Mouse (Mus musculus) liver, embryonic 11.5 days (tissue): ENCODE results near the gene Kcnh5. TPM values are rescaled to one million over a fixed set of nuclear protein-coding genes. Genes with fewer than 3 reads are reported as not detected.

ENCODE experiments used
- ATAC-seq: fragments of 200-750 bp; cut with Nextera tagmentation; replicated peaks from 2 replicates; pipeline ENCODE4 v1.8.0; 2017; ENCODE audit warnings: moderate number of reproducible peaks, mild to moderate bottlenecking, moderate TSS enrichment, moderate library complexity; ENCODE audit not compliant: low FRiP score
- DNase-seq: peaks from one replicate; pipeline ENCODE4 v3.0.0-alpha.2; 2017; ENCODE audit warnings: low spot score
- H3K27ac ChIP-seq: fragments of 300-500 bp; sonication (generic); 2 replicates; pipeline ENCODE4 v1.5.1; 2014; ENCODE audit warnings: mild to moderate bottlenecking, low read depth, low read length, control low read depth
- H3K27me3 ChIP-seq: fragments of 300-500 bp; sonication (generic); replicated peaks from 2 replicates; pipeline ENCODE4 v1.6.1; 2014; ENCODE audit warnings: low read length, mixed read lengths; ENCODE audit not compliant: control insufficient read depth, insufficient read depth
- H3K36me3 ChIP-seq: fragments of 300-500 bp; sonication (generic); 2 replicates; pipeline ENCODE4 v1.6.1; 2014; ENCODE audit warnings: mild to moderate bottlenecking, low read length, moderate library complexity, mixed read lengths; ENCODE audit not compliant: control insufficient read depth, insufficient read depth
- H3K4me1 ChIP-seq: fragments of 300-500 bp; sonication (generic); replicated peaks from 2 replicates; pipeline ENCODE4 v1.6.1; 2014; ENCODE audit warnings: low read length, mixed read lengths; ENCODE audit not compliant: control insufficient read depth, insufficient read depth
- H3K4me2 ChIP-seq: fragments of 300-500 bp; sonication (generic); 2 replicates; pipeline ENCODE4 v1.6.1; 2014; ENCODE audit warnings: mild to moderate bottlenecking, control low read depth, moderate library complexity
- H3K4me3 ChIP-seq: fragments of 300-500 bp; sonication (generic); 2 replicates; pipeline ENCODE4 v1.5.1; 2014; ENCODE audit warnings: low read depth, low read length, control low read depth
- H3K9ac ChIP-seq: fragments of 300-500 bp; sonication (generic); 2 replicates; pipeline ENCODE4 v1.6.1; 2014; ENCODE audit warnings: low read depth, low read length, control low read depth
- H3K9me3 ChIP-seq: fragments of 300-500 bp; sonication (generic); 2 replicates; pipeline ENCODE4 v1.6.1; 2016; ENCODE audit warnings: low read length, inconsistent platforms, mixed read lengths; ENCODE audit not compliant: control insufficient read depth
- WGBS: fragments of 180-500 bp; shearing (Covaris S2); extraction: QIAGEN DNeasy Blood & Tissue Kit; methylation state at CpG from one replicate; pipeline ENCODE4 v1.1.7; 2014; 5-methylcytosine and 5-hydroxymethylcytosine counted together
- polyA plus RNA-seq: library from polyadenylated mRNA; unstranded; fragments of >200 nt; fragmentation: Nextera tagmentation; extraction: Ambion mirVana; gene quantifications from 2 replicates; pipeline ENCODE4 v1.2.1, GENCODE M21; 2014

Gene Kcnh5
- polyA plus RNA-seq, 1 experiment from 2014 or later = 0.05 TPM

DNA sequence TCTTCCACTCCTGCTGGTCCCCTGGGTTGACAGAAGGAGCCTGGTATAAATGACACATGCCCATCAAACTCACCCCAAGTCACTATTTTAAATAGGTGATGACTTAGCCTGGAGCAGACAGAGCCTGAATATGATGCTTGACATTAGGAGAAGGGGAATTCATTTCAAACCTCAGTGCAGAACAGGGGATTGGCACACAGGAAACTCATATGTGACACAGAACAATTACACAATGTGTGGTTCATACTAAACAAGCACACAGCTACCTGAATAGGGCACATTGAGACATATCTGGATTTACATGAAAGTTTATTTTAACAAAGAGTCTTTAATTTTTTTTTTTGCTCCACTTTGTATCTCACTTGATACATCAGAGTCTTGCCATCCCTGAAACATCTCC lies 276.4 kb downstream of the Kcnh5 start:
- Histone ChIP-seq H3K4me2 (no peak overlapping the region), H3K27me3 (no peaks in the 10 kb centered on the region), H3K27ac (no peak overlapping the region), H3K36me3 (no peaks in the 10 kb centered on the region), H3K9ac (no peak overlapping the region), H3K4me1 (no peaks in the 10 kb centered on the region), H3K4me3 (no peak overlapping the region), H3K9me3 (no peaks in the 10 kb centered on the region)
- no peak for DNase-seq
- ATAC-seq = no peak

DNA sequence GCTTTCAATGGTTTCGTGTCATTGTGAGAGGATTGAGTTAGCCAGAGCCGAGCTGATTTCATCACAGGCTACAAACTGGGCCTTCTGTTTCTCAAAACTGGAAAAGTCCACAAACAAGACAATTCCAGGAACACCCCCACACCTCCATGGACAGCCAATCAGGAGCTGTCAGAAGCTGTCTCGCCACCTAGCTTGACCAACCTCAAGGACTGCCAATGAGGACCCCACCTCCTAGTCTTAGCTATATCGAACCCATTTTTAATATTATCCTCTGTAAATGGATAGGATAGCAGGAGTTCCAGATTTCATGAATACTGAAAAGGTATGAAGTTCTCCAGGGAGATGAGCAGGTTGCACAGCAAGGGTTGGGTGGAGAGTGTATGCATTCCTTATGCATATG lies 278.1 kb downstream of the Kcnh5 start:
- no peak for DNase-seq
- H3K36me3 ChIP-seq = no peaks in the 10 kb centered on the region
- no peaks in the 10 kb centered on the region for H3K9me3 ChIP-seq
- H3K4me2 ChIP-seq = no peak overlapping the region
- H3K4me1 ChIP-seq = no peaks in the 10 kb centered on the region
- H3K4me3 ChIP-seq = no peak overlapping the region
- no peak overlapping the region for H3K9ac ChIP-seq
- H3K27me3 ChIP-seq = no peaks in the 10 kb centered on the region
- no peak for ATAC-seq
- no peak overlapping the region for H3K27ac ChIP-seq
- 82% methylated on average over 4 of the region's 4 CpGs for WGBS

DNA sequence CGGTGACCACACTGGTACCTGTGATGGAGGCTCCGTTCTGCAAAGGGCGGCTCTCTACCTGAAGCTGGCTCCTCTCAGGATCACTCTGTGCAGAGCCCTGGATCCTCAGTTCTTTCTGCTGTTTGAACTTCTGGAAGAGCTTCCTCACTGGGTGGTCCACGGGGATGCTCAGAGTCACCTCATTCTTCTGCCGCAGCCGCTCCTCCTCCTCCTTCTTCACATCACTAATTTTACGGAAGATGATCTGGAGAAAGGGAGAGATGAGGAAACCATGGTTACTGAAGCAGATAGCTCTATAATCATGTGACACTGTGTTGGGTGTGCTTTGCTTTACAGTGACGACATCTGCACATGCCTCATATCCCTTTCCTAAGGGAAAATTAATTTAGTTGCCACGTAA lies 278.9 kb downstream of the Kcnh5 start:
- Histone ChIP-seq H3K27me3 (no peaks in the 10 kb centered on the region), H3K4me2 (no peak overlapping the region), H3K36me3 (no peaks in the 10 kb centered on the region), H3K4me3 (no peak overlapping the region), H3K9me3 (no peaks in the 10 kb centered on the region), H3K27ac (no peak overlapping the region), H3K9ac (no peak overlapping the region), H3K4me1 (no peaks in the 10 kb centered on the region)
- DNase-seq (no peak), ATAC-seq (no peak)
- WGBS = 88% methylated on average over 9 of the region's 9 CpGs

DNA sequence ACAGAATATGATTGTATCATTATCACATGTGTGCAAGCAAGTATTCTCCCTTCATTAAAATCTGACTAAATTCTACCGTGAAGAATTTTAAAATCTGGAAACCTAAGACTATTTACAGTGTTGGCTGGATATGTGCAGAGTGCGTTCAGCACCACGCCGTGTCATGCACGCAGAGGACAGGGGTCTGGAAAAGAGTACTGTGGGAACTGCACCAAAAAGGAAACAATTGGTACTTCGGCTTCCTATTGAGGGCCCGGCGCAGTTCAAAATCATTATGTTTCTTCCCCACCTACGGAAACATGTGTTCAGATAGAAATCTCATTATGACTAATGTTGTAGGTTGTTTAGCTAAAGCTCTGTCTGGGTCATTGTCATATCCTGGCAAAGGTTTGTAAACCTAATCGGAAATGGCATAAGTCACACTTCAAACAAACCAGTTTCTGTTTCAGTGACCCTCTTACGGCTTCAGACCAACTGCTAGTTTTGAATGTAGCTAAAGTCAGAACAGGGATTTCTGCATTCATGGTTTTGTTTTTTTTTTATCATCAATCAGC lies 282.2 kb downstream of the Kcnh5 start:
- no peak for DNase-seq
- WGBS = 85% methylated on average over 11 of the region's 11 CpGs
- no peak overlapping the region for H3K9ac ChIP-seq
- ATAC-seq = no peak
- H3K36me3 ChIP-seq = no peaks in the 10 kb centered on the region
- H3K4me1 ChIP-seq = no peaks in the 10 kb centered on the region
- no peaks in the 10 kb centered on the region for H3K27me3 ChIP-seq
- no peak overlapping the region for H3K4me2 ChIP-seq
- H3K27ac ChIP-seq = no peak overlapping the region
- H3K4me3 ChIP-seq = no peak overlapping the region
- H3K9me3 ChIP-seq = no peaks in the 10 kb centered on the region

DNA sequence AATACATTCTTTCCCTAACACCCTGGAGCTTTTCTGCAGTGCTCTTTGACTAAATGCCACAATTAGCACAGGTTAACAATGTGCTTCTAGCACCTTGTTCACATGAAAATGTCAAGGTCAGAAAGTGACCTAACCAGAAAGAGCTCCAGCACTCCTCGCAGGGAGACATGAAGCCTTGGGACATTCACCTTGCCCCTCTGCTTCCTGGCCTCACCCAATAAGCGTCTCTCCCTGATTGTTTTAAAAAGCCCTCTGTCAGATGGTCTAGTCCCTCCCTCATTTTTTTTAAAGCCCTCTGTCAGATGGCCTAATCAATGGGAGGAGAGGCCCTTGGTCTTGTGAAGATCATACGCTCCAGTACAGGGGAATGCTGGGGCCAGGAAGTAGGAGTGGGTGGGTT lies 287.7 kb downstream of the Kcnh5 start:
- ATAC-seq = no peak
- WGBS = 61% methylated on average over 3 of the region's 3 CpGs
- no peak overlapping the region for H3K9ac ChIP-seq
- no peak overlapping the region for H3K4me2 ChIP-seq
- no peaks in the 10 kb centered on the region for H3K27me3 ChIP-seq
- H3K4me3 ChIP-seq = no peak overlapping the region
- H3K4me1 ChIP-seq = no peaks in the 10 kb centered on the region
- DNase-seq = no peak
- H3K9me3 ChIP-seq = no peaks in the 10 kb centered on the region
- H3K36me3 ChIP-seq = no peaks in the 10 kb centered on the region
- H3K27ac ChIP-seq = no peak overlapping the region

DNA sequence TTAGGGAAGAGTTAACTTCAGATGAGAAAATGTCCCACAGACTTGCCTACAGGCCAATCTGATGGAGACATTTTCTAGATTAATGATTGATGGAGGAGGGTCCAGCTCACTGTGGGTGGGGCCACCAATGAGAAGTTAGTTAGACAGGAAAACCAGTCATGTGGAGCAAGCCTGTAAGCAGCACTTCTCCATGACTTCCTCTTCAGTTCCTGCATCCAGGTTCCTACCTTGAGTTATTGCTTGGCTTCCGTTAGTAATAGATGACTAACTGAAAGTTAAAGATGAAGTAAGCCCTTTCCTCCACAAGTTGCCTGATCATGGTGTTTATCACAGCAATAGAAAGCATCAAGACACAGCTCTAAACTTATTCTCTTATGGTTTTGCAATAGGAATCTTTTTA lies 290.1 kb downstream of the Kcnh5 start:
- ATAC-seq (no peak), DNase-seq (no peak)
- no peak overlapping the region for H3K4me3 ChIP-seq
- H3K4me1 ChIP-seq = no peaks in the 10 kb centered on the region
- H3K9me3 ChIP-seq = no peaks in the 10 kb centered on the region
- H3K4me2 ChIP-seq = no peak overlapping the region
- H3K27me3 ChIP-seq = no peaks in the 10 kb centered on the region
- no peak overlapping the region for H3K27ac ChIP-seq
- no peak overlapping the region for H3K9ac ChIP-seq
- no peaks in the 10 kb centered on the region for H3K36me3 ChIP-seq
- 89% methylated on average over 1 of the region's 1 CpGs for WGBS

DNA sequence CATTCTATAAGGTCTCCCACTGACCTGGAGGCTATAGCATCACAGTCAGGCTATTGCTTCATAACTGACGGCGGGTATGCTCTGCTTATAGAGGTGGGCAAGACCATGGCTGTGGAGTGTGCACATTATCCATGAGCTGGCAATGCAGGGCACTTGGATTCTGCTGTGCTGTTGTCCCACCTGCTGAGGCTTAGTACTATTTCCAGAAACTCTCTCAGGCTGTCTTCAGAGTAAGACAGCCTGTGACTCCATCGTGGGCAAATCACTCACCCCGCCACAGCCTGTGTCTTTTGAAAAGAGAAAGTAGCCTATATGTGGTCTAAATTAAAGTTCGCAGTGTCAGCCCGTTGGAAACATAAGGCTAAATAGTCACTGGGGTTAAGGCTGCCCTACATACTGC lies 295.8 kb downstream of the Kcnh5 start:
- WGBS = 74% methylated on average over 6 of the region's 6 CpGs
- H3K4me3 ChIP-seq = no peak overlapping the region
- H3K27me3 ChIP-seq = no peaks in the 10 kb centered on the region
- H3K4me2 ChIP-seq = no peak overlapping the region
- DNase-seq (no peak), ATAC-seq (no peak)
- H3K4me1 ChIP-seq = no peaks in the 10 kb centered on the region
- no peaks in the 10 kb centered on the region for H3K9me3 ChIP-seq
- H3K36me3 ChIP-seq = no peaks in the 10 kb centered on the region
- no peak overlapping the region for H3K27ac ChIP-seq
- no peak overlapping the region for H3K9ac ChIP-seq

DNA sequence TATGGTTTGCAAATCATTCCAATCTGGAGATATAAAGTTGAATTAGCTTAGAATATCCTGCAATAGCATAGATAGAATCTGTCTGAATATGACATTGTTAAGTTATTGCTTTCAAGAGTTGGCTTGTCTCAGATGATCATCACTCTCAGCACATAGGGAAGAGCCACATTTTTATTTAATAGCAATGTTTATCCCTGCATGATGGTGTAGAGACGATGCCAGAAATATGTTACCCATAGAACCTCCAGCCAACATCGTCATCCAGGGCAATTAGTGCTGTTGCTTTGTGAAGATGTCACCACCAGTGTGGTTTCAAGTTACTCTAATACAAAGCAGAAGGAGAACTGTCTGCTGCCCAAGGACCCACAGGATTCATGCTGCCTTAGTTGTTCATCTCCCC lies 321.5 kb downstream of the Kcnh5 start:
- DNase-seq (no peak), ATAC-seq (no peak)
- no peak overlapping the region for H3K9ac ChIP-seq
- H3K9me3 ChIP-seq = no peaks in the 10 kb centered on the region
- H3K27ac ChIP-seq = no peak overlapping the region
- no peak overlapping the region for H3K4me2 ChIP-seq
- no peaks in the 10 kb centered on the region for H3K36me3 ChIP-seq
- H3K27me3 ChIP-seq = no peaks in the 10 kb centered on the region
- no peak overlapping the region for H3K4me3 ChIP-seq
- H3K4me1 ChIP-seq = no peaks in the 10 kb centered on the region
- WGBS = 82% methylated on average over 2 of the region's 2 CpGs

DNA sequence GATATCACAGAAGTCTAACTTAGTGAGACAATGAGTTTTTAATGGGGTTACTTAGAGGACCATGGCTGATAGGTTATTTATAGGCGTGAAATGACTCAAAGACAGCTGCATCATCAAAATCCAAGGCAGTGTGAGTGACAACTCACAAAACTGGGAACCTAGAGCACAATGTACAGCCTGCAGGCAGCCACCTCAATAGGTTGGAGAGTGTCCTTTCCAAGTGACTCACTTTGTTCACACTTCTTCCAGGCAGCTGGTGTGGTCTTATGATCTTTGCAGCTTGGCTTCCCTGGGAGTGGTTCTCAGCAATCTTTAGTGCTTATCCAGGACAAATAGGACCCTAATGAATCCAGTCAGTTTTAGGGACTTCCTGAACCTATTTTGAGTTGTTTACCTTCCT lies 322.9 kb downstream of the Kcnh5 start:
- ATAC-seq (no peak), DNase-seq (no peak)
- H3K4me2 ChIP-seq = no peak overlapping the region
- no peaks in the 10 kb centered on the region for H3K27me3 ChIP-seq
- no peak overlapping the region for H3K4me3 ChIP-seq
- H3K36me3 ChIP-seq = no peaks in the 10 kb centered on the region
- H3K27ac ChIP-seq = no peak overlapping the region
- 57% methylated on average over 1 of the region's 1 CpGs for WGBS
- H3K9me3 ChIP-seq = no peaks in the 10 kb centered on the region
- H3K4me1 ChIP-seq = no peaks in the 10 kb centered on the region
- no peak overlapping the region for H3K9ac ChIP-seq
